Mouse (Mus musculus): ENCODE data around the gene Syne2. TPM values are rescaled to one million over a fixed set of nuclear protein-coding genes. Genes with fewer than 3 reads are reported as not detected.

Gene Syne2
- polyA plus RNA-seq, 1 experiment: 12.5 TPM

- 82% methylated on average over 4 of the region's 4 CpGs for WGBS
- no peak overlapping the region for H3K4me3 ChIP-seq (replicated peaks; ENCODE audit: control insufficient read depth, low read depth, low read length)
- H3K4me1 ChIP-seq (ENCODE audit: control insufficient read depth, insufficient read depth, low read length): no peaks in the 10 kb centered on the region
- H3K27ac ChIP-seq (ENCODE audit: control insufficient read depth, insufficient read depth, low read depth, low read length, poor library complexity): no peak overlapping the region
- TF ChIP-seq POLR2A (IDR thresholded peaks at IDR 0.05; ENCODE audit: borderline replicate concordance, control insufficient read depth, low read depth, low read length): no peak
- no peak for TF ChIP-seq CTCF (IDR thresholded peaks at IDR 0.05; ENCODE audit: control insufficient read depth, insufficient read depth, low read length)
Observed at GRCm38 (mm10) chr12:75933561-75933960, 115.6 kb downstream of the Syne2 start.

GRCm38 (mm10) chr12:75951328-75951727 lies 133.4 kb downstream of the Syne2 start:
- H3K4me1 ChIP-seq (ENCODE audit: control insufficient read depth, insufficient read depth, low read length): no peaks in the 10 kb centered on the region; the same call in 1 of the 2 replicates
- 48% methylated on average over 5 of the region's 5 CpGs for WGBS
- no peak overlapping the region for H3K27ac ChIP-seq (ENCODE audit: control insufficient read depth, insufficient read depth, low read depth, low read length, poor library complexity)
- H3K4me3 ChIP-seq (replicated peaks; ENCODE audit: control insufficient read depth, low read depth, low read length): no peak overlapping the region
- TF ChIP-seq CTCF (IDR thresholded peaks at IDR 0.05; ENCODE audit: control insufficient read depth, insufficient read depth, low read length): peak; percentile 84
- TF ChIP-seq POLR2A (IDR thresholded peaks at IDR 0.05; ENCODE audit: borderline replicate concordance, control insufficient read depth, low read depth, low read length): no peak

- H3K27ac ChIP-seq (ENCODE audit: control insufficient read depth, insufficient read depth, low read depth, low read length, poor library complexity): no peak overlapping the region
- TF ChIP-seq POLR2A (IDR thresholded peaks at IDR 0.05; ENCODE audit: borderline replicate concordance, control insufficient read depth, low read depth, low read length) (no peak), CTCF (IDR thresholded peaks at IDR 0.05; ENCODE audit: control insufficient read depth, insufficient read depth, low read length) (no peak)
- H3K4me3 ChIP-seq (replicated peaks; ENCODE audit: control insufficient read depth, low read depth, low read length): no peak overlapping the region
- 78% methylated on average over 1 of the region's 1 CpGs for WGBS
- H3K4me1 ChIP-seq (ENCODE audit: control insufficient read depth, insufficient read depth, low read length): no peaks in the 10 kb centered on the region; the same call in 1 of the 2 replicates
Observed at GRCm38 (mm10) chr12:75952011-75952410, 134.1 kb downstream of the Syne2 start.

GRCm38 (mm10) chr12:75966441-75967195 lies 148.7 kb downstream of the Syne2 start:
- TF ChIP-seq POLR2A (IDR thresholded peaks at IDR 0.05; ENCODE audit: borderline replicate concordance, control insufficient read depth, low read depth, low read length): no peak
- WGBS: 90% methylated on average over 24 of the region's 24 CpGs

DNA sequence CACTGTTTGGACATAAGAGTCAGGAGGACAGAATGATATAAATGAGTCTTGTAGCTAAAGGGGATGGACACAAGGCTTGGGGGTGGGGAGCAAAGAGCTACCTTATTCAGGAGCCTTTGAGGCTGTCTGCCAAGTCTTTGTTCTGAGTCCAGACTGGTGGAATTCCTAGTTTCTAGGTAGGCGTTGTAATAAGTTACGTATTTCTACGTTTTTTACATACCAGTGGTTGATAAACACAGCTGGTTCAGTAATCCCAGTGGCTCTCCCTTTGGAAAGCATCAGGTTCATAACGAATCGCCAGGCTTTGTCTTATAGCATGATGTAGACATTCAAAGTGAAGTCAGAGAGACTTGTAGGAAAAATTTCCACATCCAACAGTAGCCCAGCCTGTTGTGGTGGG lies 161.1 kb downstream of the Syne2 start:
- WGBS: 88% methylated on average over 5 of the region's 5 CpGs
- H3K27ac ChIP-seq (ENCODE audit: control insufficient read depth, insufficient read depth, low read depth, low read length, poor library complexity): no peak overlapping the region
- H3K4me3 ChIP-seq (replicated peaks; ENCODE audit: control insufficient read depth, low read depth, low read length): no peak overlapping the region
- TF ChIP-seq POLR2A (IDR thresholded peaks at IDR 0.05; ENCODE audit: borderline replicate concordance, control insufficient read depth, low read depth, low read length) (no peak), CTCF (IDR thresholded peaks at IDR 0.05; ENCODE audit: control insufficient read depth, insufficient read depth, low read length) (no peak)
- H3K4me1 ChIP-seq (ENCODE audit: control insufficient read depth, insufficient read depth, low read length): no peaks in the 10 kb centered on the region

More at GRCm38 (mm10) chr12:75966441-75967195, 148.7 kb downstream of the Syne2 start:
- H3K4me1 ChIP-seq (ENCODE audit: control insufficient read depth, insufficient read depth, low read length): no peaks in the 10 kb centered on the region
- H3K4me3 ChIP-seq (replicated peaks; ENCODE audit: control insufficient read depth, low read depth, low read length): no peak overlapping the region
- no peak overlapping the region for H3K27ac ChIP-seq (ENCODE audit: control insufficient read depth, insufficient read depth, low read depth, low read length, poor library complexity)

GRCm38 (mm10) chr12:75983336-75983735 lies 165.4 kb downstream of the Syne2 start:
- no peak overlapping the region for H3K27ac ChIP-seq (ENCODE audit: control insufficient read depth, insufficient read depth, low read depth, low read length, poor library complexity)
- WGBS: 88% methylated on average over 8 of the region's 8 CpGs
- H3K4me3 ChIP-seq (replicated peaks; ENCODE audit: control insufficient read depth, low read depth, low read length): no peak overlapping the region
- H3K4me1 ChIP-seq (ENCODE audit: control insufficient read depth, insufficient read depth, low read length): no peaks in the 10 kb centered on the region
- TF ChIP-seq CTCF (IDR thresholded peaks at IDR 0.05; ENCODE audit: control insufficient read depth, insufficient read depth, low read length) (no peak), POLR2A (IDR thresholded peaks at IDR 0.05; ENCODE audit: borderline replicate concordance, control insufficient read depth, low read depth, low read length) (no peak)

GRCm38 (mm10) chr12:75992226-75992858 lies 174.4 kb downstream of the Syne2 start:
- Histone ChIP-seq H3K27ac (ENCODE audit: control insufficient read depth, insufficient read depth, low read depth, low read length, poor library complexity) (no peak overlapping the region), H3K4me1 (ENCODE audit: control insufficient read depth, insufficient read depth, low read length) (no peaks in the 10 kb centered on the region), H3K4me3 (replicated peaks; ENCODE audit: control insufficient read depth, low read depth, low read length) (no peak overlapping the region)
- TF ChIP-seq POLR2A (IDR thresholded peaks at IDR 0.05; ENCODE audit: borderline replicate concordance, control insufficient read depth, low read depth, low read length) (no peak), CTCF (IDR thresholded peaks at IDR 0.05; ENCODE audit: control insufficient read depth, insufficient read depth, low read length) (no peak)
- WGBS: 77% methylated on average over 10 of the region's 10 CpGs

DNA sequence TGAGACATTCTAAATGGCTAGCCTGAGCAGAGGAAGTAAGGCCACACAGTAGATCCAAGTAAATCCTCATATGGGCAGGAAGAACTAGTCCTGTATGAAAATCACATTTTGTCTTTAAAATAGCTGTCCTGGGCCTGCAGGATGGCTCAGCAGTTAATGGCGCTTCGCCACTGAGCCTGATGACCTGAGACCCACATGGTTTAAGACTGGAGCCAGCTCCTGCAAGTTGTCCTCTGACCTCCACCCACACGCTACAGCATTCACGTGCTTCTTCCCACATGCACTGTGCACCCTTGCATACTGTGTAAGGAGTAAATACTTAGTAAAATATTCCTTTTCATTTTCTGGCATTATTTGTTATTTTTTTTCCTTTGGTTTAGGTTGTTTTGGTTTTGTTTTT lies 175.0 kb downstream of the Syne2 start:
- WGBS: 87% methylated on average over 4 of the region's 4 CpGs
- no peak for TF ChIP-seq CTCF (IDR thresholded peaks at IDR 0.05; ENCODE audit: control insufficient read depth, insufficient read depth, low read length)
- TF ChIP-seq POLR2A (IDR thresholded peaks at IDR 0.05; ENCODE audit: borderline replicate concordance, control insufficient read depth, low read depth, low read length): no peak
- Histone ChIP-seq H3K4me3 (replicated peaks; ENCODE audit: control insufficient read depth, low read depth, low read length) (no peak overlapping the region), H3K4me1 (ENCODE audit: control insufficient read depth, insufficient read depth, low read length) (no peaks in the 10 kb centered on the region), H3K27ac (ENCODE audit: control insufficient read depth, insufficient read depth, low read depth, low read length, poor library complexity) (no peak overlapping the region)
